Comparison of ENCODE assay signal across 13 mouse cellular contexts in genomic region chr11:4190677-4191076, GRCm38 (mm10). TPM values are rescaled to one million over a fixed set of nuclear protein-coding genes. Genes with fewer than 3 reads are reported as not detected.
DNase-seq lines count a peak whose midpoint lies in the region; ATAC-seq and TF ChIP-seq lines count a peak whose summit lies in the region.
"Had no signal": no experiment of that assay in that cellular context is flagged by ENCODE, and none has a peak within 500 bp of the region (broad histone marks: within the 10 kb centered on the region; RNA-seq: fewer than 3 reads in every experiment).

No protein-coding gene starts in this region.

- H3K4me3 ChIP-seq in heart, embryonic 11.5 days (ENCODE audit: low read depth, low read length), result no peak overlapping the region
- no peak overlapping the region for H3K4me3 ChIP-seq in lung, postnatal 0 days (ENCODE audit: low read depth, low read length)
- no peak overlapping the region for H3K4me3 ChIP-seq in brown adipose tissue, adult 24 weeks (ENCODE audit: insufficient read depth, low read depth, low read length)
- no peak overlapping the region for H3K4me3 ChIP-seq in olfactory bulb, adult 2 months (ENCODE audit: insufficient read depth, low read depth, low read length)
- H3K4me3 ChIP-seq: hindbrain, embryonic 15.5 days; limb, embryonic 12.5 days; neural tube, embryonic 12.5 days had no signal

- no peak overlapping the region for H3K9ac ChIP-seq in heart, embryonic 11.5 days (ENCODE audit: low read depth, low read length)
- no peak overlapping the region for H3K9ac ChIP-seq in lung, postnatal 0 days (replicated peaks; ENCODE audit: low read depth)
- H3K9ac ChIP-seq: hindbrain, embryonic 15.5 days; limb, embryonic 12.5 days; neural tube, embryonic 12.5 days had no signal

- WGBS in heart, embryonic 11.5 days (ENCODE audit: insufficient replicate concordance), result 79% methylated on average over 3 of the region's 3 CpGs
- 57% methylated on average over 3 of the region's 3 CpGs for WGBS in lung, postnatal 0 days
- 36% methylated on average over 3 of the region's 3 CpGs for WGBS in olfactory bulb, adult 2 months

- DNase-seq in heart, adult 9 months (ENCODE audit: low spot score in 2 of 2), result peak; percentile 63 to 78
- peak; percentile 49 for DNase-seq in lung, postnatal 0 days (ENCODE audit: low spot score)
- DNase-seq in lung, postnatal 4 days, result no peak
- DNase-seq: adrenal gland, postnatal 10 days; cerebellum, adult 9-11 months; gastrocnemius, postnatal 10 days had no signal

- no peaks in the 10 kb centered on the region for H3K36me3 ChIP-seq in heart, embryonic 11.5 days (ENCODE audit: control insufficient read depth, insufficient read depth, low read length)
- H3K36me3 ChIP-seq in lung, postnatal 0 days (ENCODE audit: insufficient read depth, low read length), result no peaks in the 10 kb centered on the region
- H3K36me3 ChIP-seq: hindbrain, embryonic 15.5 days; limb, embryonic 12.5 days; neural tube, embryonic 12.5 days had no signal

- H3K9me3 ChIP-seq in heart, embryonic 11.5 days (replicated peaks; ENCODE audit: control insufficient read depth, low read length), result no peaks in the 10 kb centered on the region
- no peaks in the 10 kb centered on the region for H3K9me3 ChIP-seq in lung, postnatal 0 days (ENCODE audit: low read length)
- H3K9me3 ChIP-seq: hindbrain, embryonic 15.5 days; limb, embryonic 12.5 days; neural tube, embryonic 12.5 days had no signal

- H3K4me2 ChIP-seq in heart, embryonic 11.5 days, result no peak overlapping the region
- no peak overlapping the region for H3K4me2 ChIP-seq in lung, postnatal 0 days (replicated peaks; ENCODE audit: low read depth, low read length)
- H3K4me2 ChIP-seq: hindbrain, embryonic 15.5 days; neural tube, embryonic 12.5 days had no signal

- no peak for TF ChIP-seq EP300 in lung, postnatal 0 days (IDR thresholded peaks at IDR 0.05)

- no peak for TF ChIP-seq CTCF in lung, postnatal 0 days (IDR thresholded peaks at IDR 0.05)
- TF ChIP-seq CTCF in olfactory bulb, adult 2 months (IDR thresholded peaks at IDR 0.05; ENCODE audit: insufficient read depth, low read depth, low read length), result no peak

- no peaks in the 10 kb centered on the region for H3K27me3 ChIP-seq in heart, embryonic 11.5 days (ENCODE audit: control insufficient read depth, insufficient read depth, low read length)
- H3K27me3 ChIP-seq in lung, postnatal 0 days (replicated peaks; ENCODE audit: insufficient read depth, low read length), result no peaks in the 10 kb centered on the region
- H3K27me3 ChIP-seq: hindbrain, embryonic 15.5 days; neural tube, embryonic 12.5 days had no signal

- H3K27ac ChIP-seq in heart, embryonic 11.5 days (ENCODE audit: low read depth, low read length), result no peak overlapping the region
- H3K27ac ChIP-seq in lung, postnatal 0 days (ENCODE audit: low read length), result no peak overlapping the region
- peak overlapping the region; percentile 24; the same call in 1 of the 2 replicates for H3K27ac ChIP-seq in brown adipose tissue, adult 24 weeks (replicated peaks; ENCODE audit: low read depth, low read length)
- H3K27ac ChIP-seq in olfactory bulb, adult 2 months (ENCODE audit: insufficient read depth, low read depth, low read length), result peak overlapping the region; percentile 71
- H3K27ac ChIP-seq: hindbrain, embryonic 15.5 days; neural tube, embryonic 12.5 days had no signal

- H3K4me1 ChIP-seq in heart, embryonic 11.5 days (ENCODE audit: control insufficient read depth, insufficient read depth, low read length), result peaks cover 7% of the 10 kb centered on the region; the same call in 1 of the 2 replicates
- peaks cover 21% of the 10 kb centered on the region; the same call in 1 of the 2 replicates for H3K4me1 ChIP-seq in lung, postnatal 0 days (ENCODE audit: insufficient read depth, low read depth, low read length)
- peaks cover 14% of the 10 kb centered on the region for H3K4me1 ChIP-seq in brown adipose tissue, adult 24 weeks (ENCODE audit: control insufficient read depth, insufficient read depth, insufficient read length, low read length)
- H3K4me1 ChIP-seq in olfactory bulb, adult 2 months (ENCODE audit: control insufficient read depth, insufficient read depth, low read length), result peaks cover 28% of the 10 kb centered on the region

- ATAC-seq in heart, embryonic 11.5 days (replicated peaks; ENCODE audit: insufficient number of reproducible peaks, low FRiP score, low TSS enrichment), result no peak
- ATAC-seq in lung, postnatal 0 days, result no peak
- ATAC-seq in CD4-positive, CD25-positive, alpha-beta regulatory T cell, adult 4 months, result no peak

- TF ChIP-seq POLR2A in olfactory bulb, adult 2 months (IDR thresholded peaks at IDR 0.05; ENCODE audit: insufficient read depth, low read depth, low read length), result no peak

RNA-seq across cellular contexts. Expression of gene Tbc1d10a, which starts 4.1 kb away (rescaled TPM):
- polyA plus RNA-seq in heart, embryonic 11.5 days (2014; fragmentation: Nextera tagmentation; extraction: Ambion mirVana), result 8.5 and 10.1 TPM in 2 replicates
- 41.7 and 43.8 TPM in 2 replicates for polyA plus RNA-seq in lung, postnatal 0 days (2015; fragmentation: Nextera tagmentation; extraction: Ambion mirVana)
- polyA plus RNA-seq in brown adipose tissue, adult 24 weeks (2012; ENCODE audit: insufficient read depth, insufficient read length, missing spikeins), result 2.4 and 2.9 TPM in 2 replicates
- polyA plus RNA-seq in olfactory bulb, adult 2 months (2012; ENCODE audit: insufficient read depth, insufficient read length, low replicate concordance, missing spikeins), result not detected in 2 replicates
- 10 to 100 TPM; 23.0 to 30.6 TPM for polyA plus RNA-seq in CD4-positive, CD25-positive, alpha-beta regulatory T cell, adult 4 months (2017; shearing (Covaris generic))

RNA-seq across cellular contexts. Expression of gene Castor1, which starts 27.3 kb away (rescaled TPM):
- 2.2 and 2.5 TPM in 2 replicates for polyA plus RNA-seq in heart, embryonic 11.5 days (2014; fragmentation: Nextera tagmentation; extraction: Ambion mirVana)
- 16.5 and 17.8 TPM in 2 replicates for polyA plus RNA-seq in lung, postnatal 0 days (2015; fragmentation: Nextera tagmentation; extraction: Ambion mirVana)
- 2.4 and 3.4 TPM in 2 replicates for polyA plus RNA-seq in brown adipose tissue, adult 24 weeks (2012; ENCODE audit: insufficient read depth, insufficient read length, missing spikeins)
- polyA plus RNA-seq in olfactory bulb, adult 2 months (2012; ENCODE audit: insufficient read depth, insufficient read length, low replicate concordance, missing spikeins), result not detected in 2 replicates
- 10 to 100 TPM; 32.3 to 51.9 TPM for polyA plus RNA-seq in CD4-positive, CD25-positive, alpha-beta regulatory T cell, adult 4 months (2017; shearing (Covaris generic))

RNA-seq across cellular contexts. Expression of gene Sf3a1, which starts 30.5 kb away (rescaled TPM):
- 44.7 and 47.9 TPM in 2 replicates for polyA plus RNA-seq in heart, embryonic 11.5 days (2014; fragmentation: Nextera tagmentation; extraction: Ambion mirVana)
- 12.6 and 13.4 TPM in 2 replicates for polyA plus RNA-seq in lung, postnatal 0 days (2015; fragmentation: Nextera tagmentation; extraction: Ambion mirVana)
- polyA plus RNA-seq in brown adipose tissue, adult 24 weeks (2012; ENCODE audit: insufficient read depth, insufficient read length, missing spikeins), result 7.3 and 13.4 TPM in 2 replicates
- 165 TPM in 1 of 2 replicates, not detected in the other for polyA plus RNA-seq in olfactory bulb, adult 2 months (2012; ENCODE audit: insufficient read depth, insufficient read length, low replicate concordance, missing spikeins)
- 10 to 100 TPM; 57.5 to 68.2 TPM for polyA plus RNA-seq in CD4-positive, CD25-positive, alpha-beta regulatory T cell, adult 4 months (2017; shearing (Covaris generic))

RNA-seq across cellular contexts. Expression of gene Ccdc157, which starts 30.6 kb away (rescaled TPM):
- 2.2 and 2.6 TPM in 2 replicates for polyA plus RNA-seq in heart, embryonic 11.5 days (2014; fragmentation: Nextera tagmentation; extraction: Ambion mirVana)
- 7.3 and 8.2 TPM in 2 replicates for polyA plus RNA-seq in lung, postnatal 0 days (2015; fragmentation: Nextera tagmentation; extraction: Ambion mirVana)
- polyA plus RNA-seq in brown adipose tissue, adult 24 weeks (2012; ENCODE audit: insufficient read depth, insufficient read length, missing spikeins), result 1.7 and 2.1 TPM in 2 replicates
- polyA plus RNA-seq in olfactory bulb, adult 2 months (2012; ENCODE audit: insufficient read depth, insufficient read length, low replicate concordance, missing spikeins), result not detected in 2 replicates
- 1 to 10 TPM; 2.7 to 3.0 TPM for polyA plus RNA-seq in CD4-positive, CD25-positive, alpha-beta regulatory T cell, adult 4 months (2017; shearing (Covaris generic))

RNA-seq across cellular contexts. Expression of gene Osm, which starts 45.5 kb away (rescaled TPM):
- 0.10 and 0.11 TPM in 2 replicates for polyA plus RNA-seq in heart, embryonic 11.5 days (2014; fragmentation: Nextera tagmentation; extraction: Ambion mirVana)
- 0.69 and 1.3 TPM in 2 replicates for polyA plus RNA-seq in lung, postnatal 0 days (2015; fragmentation: Nextera tagmentation; extraction: Ambion mirVana)
- polyA plus RNA-seq in brown adipose tissue, adult 24 weeks (2012; ENCODE audit: insufficient read depth, insufficient read length, missing spikeins), result not detected in 2 replicates
- polyA plus RNA-seq in olfactory bulb, adult 2 months (2012; ENCODE audit: insufficient read depth, insufficient read length, low replicate concordance, missing spikeins), result not detected in 2 replicates
- polyA plus RNA-seq in CD4-positive, CD25-positive, alpha-beta regulatory T cell, adult 4 months (2017; shearing (Covaris generic)), result 10 to 100 TPM; 18.6 to 22.8 TPM
- polyA plus RNA-seq: hindbrain, embryonic 15.5 days; limb, embryonic 12.5 days; neural tube, embryonic 12.5 days had no signal

Comparison
In these comparisons a context has a peak if more than half of its experiments do, and no peak if none do; other contexts are left out.
1. DNase-seq: peak in heart, adult 9 months (2 of 2) and lung, postnatal 0 days (single experiment); none in lung, postnatal 4 days (0 of 2).
2. H3K27ac ChIP-seq: peak in brown adipose tissue, adult 24 weeks (single experiment) and olfactory bulb, adult 2 months (single experiment); none in heart, embryonic 11.5 days (single experiment) and lung, postnatal 0 days (single experiment).